Mouse (Mus musculus): ENCODE data around the gene Otoa.

GRCm38 (mm10) chr7:121072506-121072905 is 8.9 kb upstream of the Otoa start:
- TF ChIP-seq CTCF (conservative IDR thresholded peaks at IDR 0.05; ENCODE audit: insufficient read depth, insufficient read length, low read depth, low read length) (no peak), POLR2A (IDR thresholded peaks at IDR 0.05; ENCODE audit: low read depth, low read length) (no peak)

Data from kidney, adult 2 months (tissue).